Mouse (Mus musculus): ENCODE results near the gene Gm14685.
"Not testable (repeated sequence)": the region's sequence is repeated elsewhere in the genome, so short reads cannot be mapped to it uniquely, and the experiment has no call there.

DNA sequence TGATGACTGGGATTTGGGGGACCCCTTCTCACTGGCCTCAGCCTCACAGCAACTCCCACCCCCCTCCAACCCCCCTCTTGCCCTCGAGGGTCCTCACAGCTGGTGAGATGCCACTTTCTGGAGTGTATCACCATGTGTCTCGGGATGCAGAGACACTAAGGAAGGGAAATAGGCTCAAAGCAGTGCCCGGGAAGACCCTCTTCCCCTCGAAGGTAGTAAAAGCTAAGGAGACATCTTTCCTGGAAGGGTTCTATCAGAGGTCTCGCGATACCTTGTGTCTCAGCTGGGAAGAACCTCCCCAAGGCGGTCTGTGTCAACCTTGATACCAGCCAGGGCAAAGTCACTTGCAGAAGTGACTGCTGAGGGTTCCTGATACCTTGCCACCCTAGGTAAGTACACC is at the start of gene Gm14685:
- not testable (repeated sequence) for TF ChIP-seq GATA1, TAL1 (IDR thresholded peaks at IDR 0.05; ENCODE audit: low read length)
